Mouse (Mus musculus): Measurements from ENCODE around the gene Trmt10a. TPM values are rescaled to one million over a fixed set of nuclear protein-coding genes. Genes with fewer than 3 reads are reported as not detected.

Trmt10a gene
- total and polyA plus RNA-seq, 3 experiments, result 9.7 to 18.1 TPM; not detected in 1

DNA sequence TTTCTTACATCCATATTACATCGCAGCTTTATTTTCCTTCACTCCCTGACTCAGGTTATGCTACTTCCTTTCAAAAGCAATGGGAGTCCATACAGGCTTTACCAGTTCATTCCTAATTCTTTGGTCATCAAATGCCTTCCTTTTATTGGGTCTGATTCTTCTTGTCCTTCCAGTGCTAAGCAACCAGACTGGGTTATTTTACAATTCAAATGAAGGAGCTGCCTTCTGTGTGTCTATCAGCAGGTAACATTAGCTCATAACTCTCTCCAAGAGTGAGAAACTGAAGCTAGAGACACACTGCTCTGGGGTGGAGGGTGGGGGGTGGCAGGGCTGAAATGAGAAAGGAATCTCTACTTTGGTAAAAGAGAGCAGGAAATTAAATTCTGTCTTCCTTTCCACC is 12.6 kb upstream of the Trmt10a start:
- peaks cover 0 to 6% of the 10 kb centered on the region in 2 experiments; a peak in 2 of 4 replicates for H3K36me3 ChIP-seq (ENCODE audit: control insufficient read depth in 1 of 2, insufficient read depth in 2 of 2, low read length in 2 of 2)
- H3K4me1 ChIP-seq (ENCODE audit: control insufficient read depth in 1 of 2, insufficient read depth in 2 of 2, low read length in 2 of 2), result peaks cover 0 to 10% of the 10 kb centered on the region in 2 experiments; a peak in 2 of 4 replicates
- H3K9ac ChIP-seq (ENCODE audit: control insufficient read depth, low read depth, low read length, poor library complexity, severe bottlenecking), result no peak overlapping the region
- no peak for DNase-seq (ENCODE audit: low read depth, low spot score)
- H3K4me3 ChIP-seq (ENCODE audit: control insufficient read depth in 1 of 2, insufficient read depth in 1 of 2, low read depth in 2 of 2, low read length in 2 of 2), result no peak overlapping the region
- no peaks in the 10 kb centered on the region for H3K27me3 ChIP-seq (ENCODE audit: control insufficient read depth in 1 of 2, insufficient read depth in 2 of 2, low read length in 2 of 2)
- H3K79me2 ChIP-seq (ENCODE audit: control insufficient read depth, insufficient read depth, low read length, poor library complexity), result no peaks in the 10 kb centered on the region
- H3K27ac ChIP-seq (ENCODE audit: control insufficient read depth, low read depth, low read length), result no peak overlapping the region
- no peaks in the 10 kb centered on the region for H3K9me3 ChIP-seq (replicated peaks; ENCODE audit: insufficient read depth, low read length)
- no peak for TF ChIP-seq MAFK (IDR thresholded peaks at IDR 0.05; ENCODE audit: borderline replicate concordance, low read depth, low read length)

DNA sequence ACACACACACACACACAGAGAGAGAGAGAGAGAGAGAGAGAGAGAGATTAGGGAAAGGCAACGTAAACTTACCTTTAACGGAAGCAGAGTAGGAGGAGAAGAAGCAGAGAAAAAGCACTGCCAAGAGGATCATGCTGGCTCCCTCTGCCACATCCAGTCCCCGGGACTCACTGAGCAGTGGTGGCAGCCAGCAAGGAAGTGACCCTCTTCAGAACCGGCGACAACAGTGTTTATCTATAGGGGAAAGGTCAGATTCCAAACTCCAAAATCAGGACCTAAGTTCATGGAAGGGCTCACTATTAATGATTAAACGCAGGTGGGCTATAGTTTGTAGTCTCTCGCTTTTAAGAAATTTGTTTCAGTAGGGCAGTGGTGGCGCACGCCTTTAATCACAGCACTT is 12.1 kb upstream of the Trmt10a start:
- Histone ChIP-seq H3K27me3 (ENCODE audit: control insufficient read depth in 1 of 2, insufficient read depth in 2 of 2, low read length in 2 of 2) (no peaks in the 10 kb centered on the region), H3K9ac (ENCODE audit: control insufficient read depth, low read depth, low read length, poor library complexity, severe bottlenecking) (no peak overlapping the region), H3K79me2 (ENCODE audit: control insufficient read depth, insufficient read depth, low read length, poor library complexity) (no peaks in the 10 kb centered on the region), H3K27ac (ENCODE audit: control insufficient read depth, low read depth, low read length) (no peak overlapping the region), H3K36me3 (ENCODE audit: control insufficient read depth in 1 of 2, insufficient read depth in 2 of 2, low read length in 2 of 2) (peaks cover 0 to 6% of the 10 kb centered on the region in 2 experiments; a peak in 2 of 4 replicates), H3K4me3 (ENCODE audit: control insufficient read depth in 1 of 2, insufficient read depth in 1 of 2, low read depth in 2 of 2, low read length in 2 of 2) (no peak overlapping the region), H3K9me3 (replicated peaks; ENCODE audit: insufficient read depth, low read length) (no peaks in the 10 kb centered on the region), H3K4me1 (ENCODE audit: control insufficient read depth in 1 of 2, insufficient read depth in 2 of 2, low read length in 2 of 2) (peaks cover 0 to 10% of the 10 kb centered on the region in 2 experiments; a peak in 2 of 4 replicates)
- no peak for TF ChIP-seq MYC (IDR thresholded peaks at IDR 0.05; ENCODE audit: low read depth, low read length)
- no peak for TF ChIP-seq USF2 (IDR thresholded peaks at IDR 0.05; ENCODE audit: borderline replicate concordance in 1 of 2, insufficient read depth in 1 of 2, low read depth in 1 of 2, low read length in 2 of 2)
- no peak for TF ChIP-seq BHLHE40 (IDR thresholded peaks at IDR 0.05; ENCODE audit: borderline replicate concordance, low read depth, low read length)
- no peak for TF ChIP-seq NELFE (IDR thresholded peaks at IDR 0.05; ENCODE audit: low read depth, low read length)
- no peak for TF ChIP-seq USF1 (IDR thresholded peaks at IDR 0.05; ENCODE audit: low read depth, low read length)
- TF ChIP-seq TAL1 (IDR thresholded peaks at IDR 0.05; ENCODE audit: low read length), result no peak
- TF ChIP-seq MAZ (IDR thresholded peaks at IDR 0.05; ENCODE audit: low read depth, low read length), result no peak
- no peak for TF ChIP-seq ETS1 (IDR thresholded peaks at IDR 0.05; ENCODE audit: low read depth, low read length)
- TF ChIP-seq JUND (IDR thresholded peaks at IDR 0.05; ENCODE audit: low read depth, low read length), result no peak
- no peak for TF ChIP-seq RAD21 (IDR thresholded peaks at IDR 0.05; ENCODE audit: low read depth, low read length)
- TF ChIP-seq ELF1 (IDR thresholded peaks at IDR 0.05; ENCODE audit: low read depth, low read length), result no peak
- TF ChIP-seq POLR2AphosphoS5 (IDR thresholded peaks at IDR 0.05; ENCODE audit: borderline replicate concordance, low read depth, low read length), result no peak
- no peak for DNase-seq (ENCODE audit: low read depth, low spot score)

DNA sequence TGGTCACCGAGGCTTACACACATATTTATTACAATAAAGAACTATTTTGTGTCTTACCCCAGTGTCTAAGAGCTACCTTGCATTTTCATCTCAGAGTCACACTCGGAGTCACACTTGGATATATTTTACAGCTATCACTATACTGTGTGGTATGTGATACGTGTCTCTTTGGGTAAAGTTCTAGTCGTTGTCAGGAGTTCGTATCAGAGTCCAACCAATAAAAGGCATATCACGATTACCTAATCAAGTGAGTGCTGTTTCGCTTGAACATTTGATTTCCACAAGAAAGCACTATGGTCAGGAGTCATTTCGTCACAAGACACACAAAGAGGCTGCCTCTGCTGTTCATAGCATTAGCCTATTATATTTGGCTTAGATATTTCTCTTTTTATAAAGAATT is 9.8 kb upstream of the Trmt10a start:
- no peak for DNase-seq (ENCODE audit: low read depth, low spot score)
- Histone ChIP-seq H3K9ac (ENCODE audit: control insufficient read depth, low read depth, low read length, poor library complexity, severe bottlenecking) (no peak overlapping the region), H3K79me2 (ENCODE audit: control insufficient read depth, insufficient read depth, low read length, poor library complexity) (no peaks in the 10 kb centered on the region), H3K4me3 (ENCODE audit: control insufficient read depth in 1 of 2, insufficient read depth in 1 of 2, low read depth in 2 of 2, low read length in 2 of 2) (no peak overlapping the region), H3K4me1 (ENCODE audit: control insufficient read depth in 1 of 2, insufficient read depth in 2 of 2, low read length in 2 of 2) (peaks cover 0 to 2% of the 10 kb centered on the region in 2 experiments; a peak in 2 of 4 replicates), H3K36me3 (ENCODE audit: control insufficient read depth in 1 of 2, insufficient read depth in 2 of 2, low read length in 2 of 2) (no peaks in the 10 kb centered on the region), H3K27ac (ENCODE audit: control insufficient read depth, low read depth, low read length) (no peak overlapping the region), H3K9me3 (replicated peaks; ENCODE audit: insufficient read depth, low read length) (no peaks in the 10 kb centered on the region), H3K27me3 (ENCODE audit: control insufficient read depth in 1 of 2, insufficient read depth in 2 of 2, low read length in 2 of 2) (no peaks in the 10 kb centered on the region)
- TF ChIP-seq SMC3 (IDR thresholded peaks at IDR 0.05; ENCODE audit: low read depth, low read length), result no peak
- no peak for TF ChIP-seq GATA1 (IDR thresholded peaks at IDR 0.05; ENCODE audit: low read depth, low read length)
- TF ChIP-seq ELF1 (IDR thresholded peaks at IDR 0.05; ENCODE audit: low read depth, low read length), result no peak
- no peak for TF ChIP-seq MYC (IDR thresholded peaks at IDR 0.05; ENCODE audit: low read depth, low read length)
- no peak for TF ChIP-seq KAT2A (conservative IDR thresholded peaks at IDR 0.05; ENCODE audit: low read depth, low read length)
- TF ChIP-seq MEF2A (IDR thresholded peaks at IDR 0.05; ENCODE audit: extremely low read depth, insufficient replicate concordance, low read depth, low read length, poor library complexity, severe bottlenecking), result no peak
- TF ChIP-seq NELFE (IDR thresholded peaks at IDR 0.05; ENCODE audit: low read depth, low read length), result no peak
- TF ChIP-seq HCFC1 (IDR thresholded peaks at IDR 0.05; ENCODE audit: low read depth, low read length), result no peak
- no peak for TF ChIP-seq BHLHE40 (IDR thresholded peaks at IDR 0.05; ENCODE audit: borderline replicate concordance, low read depth, low read length)
- TF ChIP-seq ETS1 (IDR thresholded peaks at IDR 0.05; ENCODE audit: low read depth, low read length), result no peak
- no peak for TF ChIP-seq TCF12 (IDR thresholded peaks at IDR 0.05; ENCODE audit: low read depth, low read length)
- no peak for TF ChIP-seq MAFK (IDR thresholded peaks at IDR 0.05; ENCODE audit: borderline replicate concordance, low read depth, low read length)
- no peak for TF ChIP-seq MXI1 (IDR thresholded peaks at IDR 0.05; ENCODE audit: low read depth, low read length)
- TF ChIP-seq POLR2AphosphoS2 (IDR thresholded peaks at IDR 0.05; ENCODE audit: low read length), result no peak

All from MEL (cell line).